16 mouse cellular contexts compared by ENCODE assay signal in genomic region chr12:77678040-77678439, GRCm38 (mm10).
A peak's percentile ranks its signal among the peaks of the same experiment; 100 is the strongest.
DNase-seq lines count a peak whose midpoint lies in the region; ATAC-seq and TF ChIP-seq lines count a peak whose summit lies in the region.
"Had no signal": no experiment of that assay in that cellular context is flagged by ENCODE, and none has a peak within 500 bp of the region (broad histone marks: within the 10 kb centered on the region; RNA-seq: fewer than 3 reads in every experiment).

No protein-coding gene starts in this region.

- no peaks in the 10 kb centered on the region for H3K27me3 ChIP-seq in hindbrain, embryonic 12.5 days
- no peaks in the 10 kb centered on the region for H3K27me3 ChIP-seq in neural tube, embryonic 12.5 days (replicated peaks)
- no peaks in the 10 kb centered on the region for H3K27me3 ChIP-seq in forebrain, embryonic 10.5 days (ENCODE audit: poor library complexity, severe bottlenecking)
- H3K27me3 ChIP-seq: liver, embryonic 13.5 days had no signal

- intact Hi-C loops in left cerebral cortex, postnatal 4 days (cut with DNase I): no loop called here

- TF ChIP-seq POLR2A in brain, embryonic 14.5 days (IDR thresholded peaks at IDR 0.05; ENCODE audit: borderline replicate concordance, extremely low read depth, insufficient read depth, insufficient read length, poor library complexity, severe bottlenecking): no peak

- H3K4me3 ChIP-seq in hindbrain, embryonic 12.5 days: no peak overlapping the region
- no peak overlapping the region for H3K4me3 ChIP-seq in neural tube, embryonic 12.5 days
- H3K4me3 ChIP-seq in forebrain, embryonic 10.5 days: no peak overlapping the region
- H3K4me3 ChIP-seq: heart, embryonic 15.5 days; liver, embryonic 13.5 days had no signal

- TF ChIP-seq CTCF in brain, embryonic 14.5 days (IDR thresholded peaks at IDR 0.05; ENCODE audit: borderline replicate concordance, extremely low read depth, insufficient read depth, insufficient read length): no peak

- 40% methylated on average over 5 of the region's 5 CpGs for WGBS in hindbrain, embryonic 12.5 days
- WGBS in neural tube, embryonic 12.5 days: 31% methylated on average over 5 of the region's 5 CpGs
- whole genome bisulfite sequencing in forebrain, embryonic 10.5 days: 83% methylated on average over 5 of the region's 5 CpGs

- H3K27ac ChIP-seq in hindbrain, embryonic 12.5 days: peak overlapping the region; percentile 26; the same call in 1 of the 2 replicates
- no peak overlapping the region for H3K27ac ChIP-seq in neural tube, embryonic 12.5 days
- H3K27ac ChIP-seq in forebrain, embryonic 10.5 days: no peak overlapping the region
- H3K27ac ChIP-seq: heart, embryonic 15.5 days; liver, embryonic 13.5 days had no signal

- peak; percentile 67 for ATAC-seq in hindbrain, embryonic 12.5 days (ENCODE audit: low FRiP score)
- ATAC-seq in neural tube, embryonic 12.5 days (ENCODE audit: low FRiP score, low read depth): peak; percentile 37; the same call in 1 of the 2 replicates
- ATAC-seq: inflammation-experienced regulatory T-cells, adult 6 months had no signal

- no peak overlapping the region for H3K4me2 ChIP-seq in hindbrain, embryonic 12.5 days (replicated peaks)
- no peak overlapping the region for H3K4me2 ChIP-seq in neural tube, embryonic 12.5 days (replicated peaks)
- H3K4me2 ChIP-seq: heart, embryonic 15.5 days; liver, embryonic 13.5 days; midbrain, embryonic 11.5 days had no signal

- peak; percentile 29 for DNase-seq in left cerebral cortex, postnatal 4 days
- no peak for DNase-seq in left cerebral cortex, adult 9 months (ENCODE audit: low spot score in 2 of 2)
- peak; percentile 37 for DNase-seq in brain, embryonic 14.5 days (ENCODE audit: low read depth)
- DNase-seq in spleen, postnatal 10 days (ENCODE audit: low spot score in 2 of 2): no peak
- DNase-seq in adrenal gland, adult 18-20 months (ENCODE audit: low spot score in 2 of 2): no peak
- DNase-seq in forebrain, embryonic 10.5 days (ENCODE audit: extremely low spot score, low spot score): no peak
- DNase-seq: cerebellum, adult 18-20 months; heart, adult 11 months; liver, embryonic 13.5 days; lung, postnatal 10 days; right cerebral cortex, adult 18-20 months had no signal

- no peaks in the 10 kb centered on the region for H3K36me3 ChIP-seq in hindbrain, embryonic 12.5 days
- no peaks in the 10 kb centered on the region for H3K36me3 ChIP-seq in neural tube, embryonic 12.5 days
- no peaks in the 10 kb centered on the region for H3K36me3 ChIP-seq in forebrain, embryonic 10.5 days (replicated peaks)
- H3K36me3 ChIP-seq: heart, embryonic 15.5 days; liver, embryonic 13.5 days had no signal

- peaks cover 11% of the 10 kb centered on the region for H3K4me1 ChIP-seq in hindbrain, embryonic 12.5 days
- 0 out of 2 replicates have a peak, but pooled peaks cover 4% of the 10 kb centered on the region for H3K4me1 ChIP-seq in neural tube, embryonic 12.5 days
- peaks cover 2% of the 10 kb centered on the region; the same call in 1 of the 2 replicates for H3K4me1 ChIP-seq in forebrain, embryonic 10.5 days
- H3K4me1 ChIP-seq: heart, embryonic 15.5 days; liver, embryonic 13.5 days had no signal

- no peaks in the 10 kb centered on the region for H3K9me3 ChIP-seq in hindbrain, embryonic 12.5 days (replicated peaks)
- H3K9me3 ChIP-seq in neural tube, embryonic 12.5 days: no peaks in the 10 kb centered on the region
- no peaks in the 10 kb centered on the region for H3K9me3 ChIP-seq in forebrain, embryonic 10.5 days
- H3K9me3 ChIP-seq: heart, embryonic 15.5 days; liver, embryonic 13.5 days had no signal

- H3K9ac ChIP-seq in hindbrain, embryonic 12.5 days: no peak overlapping the region
- no peak overlapping the region for H3K9ac ChIP-seq in neural tube, embryonic 12.5 days
- H3K9ac ChIP-seq: heart, embryonic 15.5 days; liver, embryonic 13.5 days had no signal

Comparison
In these comparisons a context has a peak if more than half of its experiments do, and no peak if none do; other contexts are left out.
1. DNase-seq: peak in left cerebral cortex, postnatal 4 days (single experiment) and brain, embryonic 14.5 days (single experiment); none in left cerebral cortex, adult 9 months (0 of 2), spleen, postnatal 10 days (0 of 2), adrenal gland, adult 18-20 months (0 of 2) and forebrain, embryonic 10.5 days (single experiment).